Mouse (Mus musculus) myocyte (in vitro differentiated cells): Measurements from ENCODE around the gene Prkch. TPM values are rescaled to one million over a fixed set of nuclear protein-coding genes. Genes with fewer than 3 reads are reported as not detected.

Experiments
- H3K27me3 ChIP-seq: one replicate; pipeline ENCODE4 v1.6.1; 2011; ENCODE audit not compliant: control insufficient read depth, insufficient read depth, insufficient read length
- H3K36me3 ChIP-seq: one replicate; pipeline ENCODE4 v1.6.1; 2011; ENCODE audit not compliant: control insufficient read depth, insufficient read depth
- H3K4me2 ChIP-seq: one replicate; pipeline ENCODE4 v1.6.1; 2011; ENCODE audit warnings: low read depth, control low read depth
- H3K4me3 ChIP-seq: one replicate; pipeline ENCODE4 v1.5.1; 2011; ENCODE audit warnings: mild to moderate bottlenecking, control low read depth, moderate library complexity
- H3K79me2 ChIP-seq: one replicate; pipeline ENCODE4 v1.6.1; 2011; ENCODE audit not compliant: control insufficient read depth, insufficient read depth
- H3ac ChIP-seq: one replicate; pipeline ENCODE4 v1.6.1; 2011; ENCODE audit not compliant: control insufficient read depth, insufficient read length
- CEBPB ChIP-seq: IDR thresholded peaks from 2 replicates; pipeline ENCODE4 v1.6.1; 2011; ENCODE audit warnings: mild to moderate bottlenecking, moderate library complexity; ENCODE audit not compliant: poor library complexity, insufficient read depth, severe bottlenecking
- E2F4 ChIP-seq: IDR thresholded peaks from one replicate; pipeline ENCODE4 v1.6.1; 2011; ENCODE audit warnings: mild to moderate bottlenecking, control low read depth, moderate library complexity; ENCODE audit not compliant: insufficient read depth
- MAX ChIP-seq: IDR thresholded peaks from one replicate; pipeline ENCODE4 v1.6.1; 2011; ENCODE audit warnings: low read depth, mild to moderate bottlenecking, control low read depth
- MYOD1 ChIP-seq, 3 experiments: IDR thresholded peaks; one replicate each; pipeline ENCODE4 v1.6.1; 2011; ENCODE audit warnings: control low read depth in 2 of 3, low read depth in 2 of 3, mild to moderate bottlenecking in 2 of 3, moderate library complexity in 1 of 3; ENCODE audit not compliant: insufficient read length in 2 of 3, control insufficient read depth in 1 of 3
- MYOG ChIP-seq, 3 experiments: IDR thresholded peaks; one replicate each; pipeline ENCODE4 v1.6.1; 2011; ENCODE audit warnings: control low read depth in 2 of 3, low read depth in 2 of 3, mild to moderate bottlenecking in 2 of 3; ENCODE audit not compliant: insufficient read length in 2 of 3, control insufficient read depth in 1 of 3, insufficient read depth in 1 of 3
- POLR2A ChIP-seq: IDR thresholded peaks from one replicate; pipeline ENCODE4 v1.6.1; 2011; ENCODE audit warnings: low read depth, mild to moderate bottlenecking, control low read depth, moderate library complexity; ENCODE audit not compliant: insufficient read length
- POLR2AphosphoS2 ChIP-seq: IDR thresholded peaks from one replicate; pipeline ENCODE4 v1.6.1; 2011; ENCODE audit warnings: low read depth, control low read depth; ENCODE audit not compliant: insufficient read length
- REST ChIP-seq: IDR thresholded peaks from one replicate; pipeline ENCODE4 v1.6.1; 2011; ENCODE audit warnings: mild to moderate bottlenecking, control low read depth, moderate library complexity; ENCODE audit not compliant: insufficient read depth, insufficient read length
- SRF ChIP-seq: IDR thresholded peaks from one replicate; pipeline ENCODE4 v1.6.1; 2011; ENCODE audit warnings: low read depth; ENCODE audit not compliant: control insufficient read depth, insufficient read length
- TCF12 ChIP-seq: IDR thresholded peaks from one replicate; pipeline ENCODE4 v1.6.1; 2011; ENCODE audit warnings: mild to moderate bottlenecking, control low read depth; ENCODE audit not compliant: poor library complexity, insufficient read depth, severe bottlenecking
- TCF3 ChIP-seq: IDR thresholded peaks from one replicate; pipeline ENCODE4 v1.6.1; 2011; ENCODE audit warnings: low read depth, control low read depth; ENCODE audit not compliant: insufficient read length
- USF1 ChIP-seq: IDR thresholded peaks from one replicate; pipeline ENCODE4 v1.6.1; 2011; ENCODE audit warnings: low read depth, mild to moderate bottlenecking, control low read depth, moderate library complexity
- polyA plus RNA-seq: library from polyadenylated mRNA; unstranded; fragments of >200 nt; fragmentation: generic; extraction: Trizol; gene quantifications from one replicate; pipeline ENCODE4 v1.2.1, GENCODE M21; 2012; ENCODE audit warnings: missing spikeins

The Prkch gene
- polyA plus RNA-seq, 1 experiment = 0.10 TPM

GRCm38 (mm10) chr12:73821176-73821575 is 236.6 kb downstream of the Prkch start:
- no peak overlapping the region for H3ac ChIP-seq
- no peak overlapping the region for H3K4me3 ChIP-seq
- H3K4me2 ChIP-seq = no peak overlapping the region
- no peak for TF ChIP-seq SRF
- TF ChIP-seq POLR2AphosphoS2 = no peak
- no peak for TF ChIP-seq TCF12
- no peak for TF ChIP-seq MYOG (IDR thresholded peaks at IDR 0.05; ENCODE audit: control insufficient read depth in 1 of 3, insufficient read depth in 1 of 3, insufficient read length in 2 of 3, low read depth in 2 of 3)
- TF ChIP-seq TCF3 = no peak
- no peak for TF ChIP-seq REST
- TF ChIP-seq USF1 = no peak
- TF ChIP-seq CEBPB = no peak
- TF ChIP-seq POLR2A = no peak
- no peak for TF ChIP-seq MAX
- no peak for TF ChIP-seq MYOD1 (IDR thresholded peaks at IDR 0.05; ENCODE audit: control insufficient read depth in 1 of 3, insufficient read length in 2 of 3, low read depth in 2 of 3)
- TF ChIP-seq E2F4 = no peak
- H3K36me3 ChIP-seq = no peaks in the 10 kb centered on the region
- H3K27me3 ChIP-seq = no peaks in the 10 kb centered on the region
- no peaks in the 10 kb centered on the region for H3K79me2 ChIP-seq

- H3K4me3 ChIP-seq = no peak overlapping the region
- TF ChIP-seq TCF12 = no peak
- no peak overlapping the region for H3K4me2 ChIP-seq
- no peaks in the 10 kb centered on the region for H3K79me2 ChIP-seq
- H3ac ChIP-seq = no peak overlapping the region
- H3K27me3 ChIP-seq = no peaks in the 10 kb centered on the region
- no peaks in the 10 kb centered on the region for H3K36me3 ChIP-seq
Measured at GRCm38 (mm10) chr12:73822331-73822730, 237.7 kb downstream of the Prkch start.

- H3K27me3 ChIP-seq = no peaks in the 10 kb centered on the region
- H3K4me2 ChIP-seq = no peak overlapping the region
- H3ac ChIP-seq = no peak overlapping the region
- H3K36me3 ChIP-seq = no peaks in the 10 kb centered on the region
- no peak overlapping the region for H3K4me3 ChIP-seq
- no peak for TF ChIP-seq SRF
- no peak for TF ChIP-seq E2F4
- no peak for TF ChIP-seq REST
- no peak for TF ChIP-seq MAX
- TF ChIP-seq TCF12 = no peak
- TF ChIP-seq POLR2A = no peak
- TF ChIP-seq USF1 = no peak
- no peak for TF ChIP-seq MYOD1 (IDR thresholded peaks at IDR 0.05; ENCODE audit: control insufficient read depth in 1 of 3, insufficient read length in 2 of 3, low read depth in 2 of 3)
- TF ChIP-seq CEBPB = no peak
- TF ChIP-seq MYOG (IDR thresholded peaks at IDR 0.05; ENCODE audit: control insufficient read depth in 1 of 3, insufficient read depth in 1 of 3, insufficient read length in 2 of 3, low read depth in 2 of 3) = no peak
- no peak for TF ChIP-seq TCF3
- no peak for TF ChIP-seq POLR2AphosphoS2
- H3K79me2 ChIP-seq = no peaks in the 10 kb centered on the region
Measured at GRCm38 (mm10) chr12:73824828-73825227, 240.2 kb downstream of the Prkch start.

Other genes with a start within 250 kb of the Prkch start
- not detected for gene Tmem30b, start 38.4 kb upstream of the Prkch start, polyA plus RNA-seq